Mouse (Mus musculus) heart, postnatal 36 days (tissue): Measurements from ENCODE around the gene Cav2. TPM values are rescaled to one million over a fixed set of nuclear protein-coding genes. Genes with fewer than 3 reads are reported as not detected.

Source experiments
- DNase-seq, 2 experiments: peaks; one replicate each; pipeline ENCODE4 v3.0.0; 2021 to 2022
- intact Hi-C: fragments of 180-260 bp; cut with DNase I; formaldehyde crosslinking; loops from one replicate; pipeline ENCODE4 v1.15.1; 2025
- total RNA-seq, 2 experiments: library from RNA; stranded (reverse); gene quantifications; 2 replicates each; pipeline ENCODE4 v1.2.3; 2021

Gene Cav2
- total RNA-seq, 2 experiments from 2014 or later: 50.1 to 56.7 TPM

DNA sequence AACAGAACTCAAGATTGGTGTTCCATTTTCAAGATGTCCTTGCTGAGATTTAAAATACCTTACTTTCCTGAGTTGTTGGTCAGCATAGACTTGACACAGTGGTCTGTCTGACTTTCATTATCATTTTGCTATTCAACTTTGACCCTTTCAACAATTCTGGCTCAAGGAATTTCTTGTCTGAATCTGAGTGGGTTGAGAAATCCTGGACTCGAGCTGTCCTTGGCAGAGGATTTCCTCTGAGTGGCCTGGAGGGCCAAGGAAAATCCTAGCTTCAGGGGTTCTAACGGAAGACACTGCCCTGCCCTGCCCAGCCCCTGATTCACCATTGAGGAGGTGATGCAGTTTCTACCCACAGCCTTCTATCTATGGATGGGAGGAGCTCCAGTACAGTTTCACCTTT, 27.7 kb downstream of the Cav2 start:
- intact Hi-C loops: no loop called here
- peak in 1 of 2 experiments; percentile 33 for DNase-seq

DNA sequence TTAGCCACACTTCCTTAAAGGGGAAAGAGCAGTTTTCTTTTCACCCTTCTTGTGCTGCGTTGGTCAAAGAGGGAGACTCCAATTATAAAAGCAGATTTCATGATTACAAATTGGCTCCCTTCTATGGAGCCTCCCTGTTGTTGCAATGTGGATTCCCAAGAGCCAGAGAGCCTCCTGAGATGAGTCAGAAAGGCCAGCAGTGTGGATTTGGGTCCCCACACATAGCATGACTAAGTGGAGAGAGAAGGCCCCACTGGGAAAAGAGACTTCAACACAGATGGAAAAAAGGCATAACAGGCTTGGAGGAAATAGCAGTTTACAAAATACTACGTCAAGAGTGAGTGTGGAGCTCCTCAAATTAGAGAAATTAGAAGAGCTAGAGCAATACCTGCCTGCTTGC, 28.3 kb downstream of the Cav2 start:
- no peak for DNase-seq
- intact Hi-C loops: no loop called here

DNA sequence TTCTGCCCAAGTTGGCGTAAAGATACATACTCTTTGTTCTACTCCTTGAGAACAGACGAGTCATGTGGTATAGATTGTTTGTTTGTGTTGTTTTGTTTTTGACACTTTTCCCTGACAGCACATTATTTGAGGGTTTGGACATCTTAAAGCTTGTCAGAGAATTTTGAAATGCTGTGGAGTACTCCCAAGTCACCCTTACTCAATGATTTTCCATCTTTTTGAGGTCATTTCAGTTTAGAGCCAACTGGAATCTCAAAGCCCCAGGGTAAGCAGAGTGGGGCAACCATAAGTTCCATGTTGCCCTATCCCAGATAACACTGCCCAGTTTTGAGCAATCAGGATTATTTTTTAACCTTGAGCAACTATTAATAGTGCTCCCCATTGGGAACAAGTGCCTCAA, 33.3 kb downstream of the Cav2 start:
- DNase-seq: no peak
- intact Hi-C loops: loop anchor here (2.0 kb wide), 1 partner anchor 117 kb away; no protein-coding TSS in a partner anchor

DNA sequence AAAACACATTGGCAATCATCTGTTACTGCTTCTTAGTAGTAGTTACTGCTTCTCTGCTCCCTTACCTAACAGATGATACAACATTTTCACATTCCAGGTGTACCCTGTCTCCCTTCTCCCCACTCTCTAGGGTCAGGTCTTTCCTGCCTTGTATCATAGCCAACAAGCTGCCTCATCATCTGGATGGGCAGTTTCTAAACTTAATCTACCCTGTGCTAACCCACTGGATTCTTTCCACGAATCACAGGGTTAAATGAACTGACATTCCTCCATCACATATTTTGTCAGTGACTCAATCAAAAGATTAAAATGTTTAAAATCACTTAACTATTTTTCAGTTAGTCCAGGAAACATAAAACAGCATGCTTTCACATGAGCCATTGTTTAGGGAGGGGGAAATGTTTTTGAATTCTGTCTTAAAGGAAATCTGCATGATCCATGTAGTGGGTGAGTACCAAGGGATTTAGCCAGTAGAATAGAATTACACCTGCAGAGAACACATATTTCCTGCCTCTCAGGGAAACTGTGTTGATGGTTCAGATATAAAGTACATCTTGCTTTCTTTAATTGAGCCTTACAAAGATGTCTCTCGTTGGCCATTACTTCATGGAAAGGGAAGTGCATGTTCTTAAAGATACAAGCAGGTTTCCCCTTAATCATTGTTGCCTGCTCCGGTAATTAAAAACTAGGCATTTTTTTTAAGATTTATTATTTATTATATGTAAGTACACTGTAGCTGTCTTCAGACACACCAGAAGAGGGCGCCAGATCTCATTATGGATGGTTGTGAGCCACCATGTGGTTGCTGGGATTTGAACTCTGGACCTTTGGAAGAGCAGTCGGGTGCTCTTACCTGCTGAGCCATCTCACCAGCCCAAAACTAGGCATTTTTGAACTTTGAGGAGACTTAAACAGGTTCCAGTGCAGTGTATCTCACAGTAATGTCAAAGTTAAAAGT, 34.0 kb downstream of the Cav2 start:
- no peak for DNase-seq
- intact Hi-C loops: loop anchor here (2.0 kb wide), 1 partner anchor 118 kb away; no protein-coding TSS in a partner anchor

DNA sequence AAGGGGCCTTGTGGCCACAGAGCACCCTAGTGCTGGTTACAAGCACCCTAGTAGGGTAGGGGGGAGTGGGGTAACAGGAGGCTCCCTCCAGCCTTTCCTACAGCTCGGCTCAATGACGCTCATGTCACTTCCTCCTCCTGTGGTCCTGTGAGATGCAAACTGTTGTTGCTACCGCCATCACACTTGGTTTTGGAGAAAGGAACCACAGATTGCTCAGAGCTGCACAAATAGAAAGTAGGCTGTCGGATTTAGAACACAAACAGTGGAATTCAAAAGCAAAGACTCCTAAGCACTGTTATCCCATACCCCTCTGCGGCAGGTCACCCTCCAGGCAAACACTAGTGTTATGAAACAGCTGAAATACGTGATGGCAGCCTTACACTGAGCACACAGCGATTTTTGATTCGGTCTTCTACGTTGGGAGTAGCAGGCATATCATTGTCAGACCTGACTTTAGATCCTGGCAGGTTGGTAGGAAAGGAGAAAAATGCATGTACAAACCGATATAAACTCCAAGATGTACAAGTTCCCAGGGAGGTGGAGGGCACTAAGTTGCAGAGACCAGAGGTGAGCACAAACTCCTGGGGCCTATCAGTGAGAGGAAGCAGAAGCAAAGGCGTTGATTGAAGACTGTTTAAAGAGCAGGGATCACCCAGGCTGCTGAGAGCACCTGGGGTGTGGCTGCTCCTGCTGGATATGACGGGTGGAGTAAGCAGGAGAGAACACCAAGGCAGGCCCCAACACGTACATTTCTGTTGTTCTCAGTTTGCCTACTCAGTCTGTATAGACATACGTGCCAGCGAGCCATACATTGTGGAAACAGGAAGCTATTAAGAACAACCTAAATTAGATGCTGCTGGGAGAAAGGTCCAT, 35.5 kb downstream of the Cav2 start:
- intact Hi-C loops: loop anchor here (2.0 kb wide), 1 partner anchor 40 kb away; no protein-coding TSS in a partner anchor
- no peak for DNase-seq

DNA sequence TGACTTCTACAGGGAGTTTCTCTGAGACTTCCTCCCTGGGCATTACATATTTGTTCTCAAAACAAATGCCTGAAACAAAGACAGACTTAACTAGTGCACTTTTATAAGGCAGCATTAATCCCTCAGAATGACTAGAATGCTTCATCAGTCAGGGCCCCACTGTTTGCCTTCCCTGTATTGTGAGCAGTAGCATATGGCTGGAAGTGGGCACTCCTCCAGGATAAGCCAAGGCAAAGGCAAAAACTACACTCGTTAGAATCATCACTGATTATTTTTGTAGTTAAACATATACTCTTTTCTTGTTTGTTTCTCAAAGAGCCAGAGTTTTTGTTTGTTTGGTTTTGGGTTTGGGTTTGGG, 36.2 kb downstream of the Cav2 start:
- intact Hi-C loops: loop anchor here (2.0 kb wide), 1 partner anchor 40 kb away; no protein-coding TSS in a partner anchor

DNA sequence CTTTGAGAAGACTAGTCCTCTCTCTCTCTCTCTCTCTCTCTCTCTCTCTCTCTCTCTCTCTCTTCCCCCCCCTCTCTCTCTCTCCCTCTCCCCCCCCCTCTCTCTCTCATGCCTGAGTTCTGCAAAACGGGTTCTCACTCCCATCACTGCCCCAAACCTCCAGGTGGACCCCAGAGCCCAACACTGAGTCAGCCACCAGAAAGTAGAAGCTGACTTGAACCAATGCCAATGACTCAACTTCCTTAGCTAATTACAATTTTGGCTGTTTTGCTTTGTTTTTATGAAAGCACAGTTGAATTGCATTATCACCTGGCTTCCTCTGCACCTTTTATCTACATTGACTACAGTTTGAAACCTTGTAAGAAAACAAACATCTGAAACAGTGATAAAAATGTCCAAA, 37.0 kb downstream of the Cav2 start:
- no peak for DNase-seq
- intact Hi-C loops: loop anchor here (2.0 kb wide), 1 partner anchor 39 kb away; no protein-coding TSS in a partner anchor

More for the DNA sequence above, 36.2 kb downstream of the Cav2 start:
- no peak for DNase-seq

DNA sequence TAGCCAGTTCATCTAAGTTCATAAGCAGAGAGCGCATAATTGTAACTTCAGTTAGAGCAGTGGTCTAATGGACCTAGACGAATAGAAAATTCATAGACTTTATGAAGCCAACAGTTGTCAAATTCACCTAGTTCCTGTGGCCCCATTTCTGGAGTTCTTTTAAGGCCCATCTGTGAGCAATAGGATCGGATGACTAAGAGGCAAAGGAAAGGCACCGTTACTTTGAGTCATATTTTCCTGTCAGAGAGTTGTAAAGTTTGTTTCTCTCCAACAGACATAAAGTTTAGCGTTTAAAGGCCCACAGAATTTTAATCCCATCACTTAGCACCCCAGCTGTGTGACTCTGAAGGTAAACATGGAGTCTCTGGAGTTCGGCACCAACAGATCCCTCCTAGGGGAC, 41.0 kb downstream of the Cav2 start:
- intact Hi-C loops: no loop called here
- no peak for DNase-seq

DNA sequence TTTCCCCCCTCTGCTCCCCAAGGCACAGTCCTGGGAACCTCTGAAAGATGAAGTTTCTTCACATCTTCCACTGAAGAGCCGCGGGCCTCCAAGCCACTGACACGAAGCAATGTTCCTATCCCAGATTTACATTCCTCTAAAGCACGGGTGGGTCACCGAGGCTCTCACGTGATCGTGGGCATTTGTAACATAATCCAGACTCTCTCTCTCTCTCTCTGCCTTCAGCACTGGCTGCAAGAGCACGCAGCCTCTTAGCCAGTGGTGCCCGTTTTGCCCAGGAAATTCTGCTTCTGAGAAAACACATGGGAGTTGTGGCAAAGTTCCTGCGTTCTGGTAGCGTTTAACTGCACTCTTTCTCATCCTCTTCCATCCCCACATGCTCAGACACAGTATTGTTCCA, 46.2 kb downstream of the Cav2 start:
- intact Hi-C loops: no loop called here
- no peak for DNase-seq

DNA sequence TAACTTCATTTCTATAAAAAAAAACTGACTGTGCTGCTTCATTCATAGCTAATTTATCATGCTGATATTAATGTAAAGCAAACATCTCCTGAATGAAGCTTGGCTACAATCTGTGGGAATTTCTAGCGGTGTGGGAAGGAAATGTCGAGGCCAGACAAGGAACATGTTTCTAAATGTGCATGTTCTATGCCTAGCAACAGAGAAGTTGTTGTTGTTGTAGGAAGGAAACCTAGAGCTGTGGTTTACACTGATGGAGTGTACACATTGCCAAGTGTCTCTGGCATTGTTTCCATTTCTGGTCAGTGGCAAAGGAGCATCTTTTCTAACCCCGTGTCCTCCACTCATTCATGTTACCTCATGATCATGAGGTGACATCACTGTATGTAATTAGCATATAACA, 48.8 kb downstream of the Cav2 start:
- intact Hi-C loops: loop anchor here (2.0 kb wide), 1 partner anchor 17 kb away; no protein-coding TSS in a partner anchor
- no peak for DNase-seq

DNA sequence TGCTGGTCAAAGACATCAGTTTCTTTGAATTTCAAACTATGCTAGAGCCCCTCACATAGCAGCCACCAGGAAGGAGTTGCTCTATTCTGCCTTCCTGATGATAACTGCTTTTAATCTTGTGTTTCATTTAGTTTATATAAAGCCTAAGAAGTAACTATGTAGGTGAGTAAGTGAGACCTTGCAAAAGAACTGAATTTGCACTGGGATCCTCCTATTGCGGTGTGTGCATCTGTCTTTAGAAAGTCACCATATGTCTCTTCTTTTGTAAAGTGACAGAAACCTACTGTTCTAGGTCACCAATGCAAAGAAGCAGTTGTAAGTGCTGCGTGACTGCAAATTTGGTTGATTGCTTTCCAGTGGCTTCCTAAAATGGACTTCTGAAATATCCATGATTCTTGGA, 56.7 kb downstream of the Cav2 start:
- intact Hi-C loops: loop anchor here (2.0 kb wide), 1 partner anchor 13 kb away; no protein-coding TSS in a partner anchor
- DNase-seq: no peak

Other genes with a start within 250 kb of the Cav2 start
- 1 to 10 TPM; 3.4 to 3.5 TPM for gene Tes, start 216.0 kb upstream of the Cav2 start, total RNA-seq
- gene Cav1, start 25.1 kb downstream of the Cav2 start, total RNA-seq: 100 to 1,000 TPM; 270 to 284 TPM
- gene Met, start 182.6 kb downstream of the Cav2 start, total RNA-seq: 1 to 10 TPM; 1.5 to 2.7 TPM